ENCODE assay signal across 10 mouse cellular contexts in genomic region chr17:66680662-66681061, GRCm38 (mm10).
DNase-seq lines count a peak whose midpoint lies in the region; ATAC-seq lines count a peak whose summit lies in the region.
"Had no signal": no experiment of that assay in that cellular context is flagged by ENCODE, and none has a peak within 500 bp of the region (broad histone marks: within the 10 kb centered on the region; RNA-seq: fewer than 3 reads in every experiment).

No protein-coding gene starts in this region.

- no peak overlapping the region for H3K4me2 ChIP-seq in forebrain, embryonic 12.5 days
- no peak overlapping the region for H3K4me2 ChIP-seq in hindbrain, embryonic 16.5 days (ENCODE audit: low read length)
- H3K4me2 ChIP-seq in neural tube, embryonic 13.5 days, result no peak overlapping the region
- H3K4me2 ChIP-seq: heart, embryonic 13.5 days had no signal

- H3K9ac ChIP-seq in forebrain, embryonic 12.5 days, result no peak overlapping the region
- H3K9ac ChIP-seq in hindbrain, embryonic 16.5 days (ENCODE audit: low read depth, low read length), result no peak overlapping the region
- no peak overlapping the region for H3K9ac ChIP-seq in neural tube, embryonic 13.5 days
- H3K9ac ChIP-seq: heart, embryonic 13.5 days had no signal

- no peaks in the 10 kb centered on the region; the same call in 1 of the 2 replicates for H3K36me3 ChIP-seq in forebrain, embryonic 10.5 days (replicated peaks)
- H3K36me3 ChIP-seq in forebrain, embryonic 12.5 days (replicated peaks), result no peaks in the 10 kb centered on the region
- H3K36me3 ChIP-seq in hindbrain, embryonic 16.5 days (ENCODE audit: control insufficient read depth, insufficient read depth, low read length), result 0 out of 2 replicates have a peak, but pooled peaks cover 2% of the 10 kb centered on the region
- no peaks in the 10 kb centered on the region for H3K36me3 ChIP-seq in limb, embryonic 10.5 days
- 0 out of 2 replicates have a peak, but pooled peaks cover 3% of the 10 kb centered on the region for H3K36me3 ChIP-seq in neural tube, embryonic 13.5 days

- no peaks in the 10 kb centered on the region for H3K9me3 ChIP-seq in forebrain, embryonic 10.5 days
- no peaks in the 10 kb centered on the region for H3K9me3 ChIP-seq in forebrain, embryonic 12.5 days
- no peaks in the 10 kb centered on the region for H3K9me3 ChIP-seq in hindbrain, embryonic 16.5 days (ENCODE audit: control insufficient read depth, low read length)
- H3K9me3 ChIP-seq in limb, embryonic 10.5 days (replicated peaks), result no peaks in the 10 kb centered on the region
- H3K9me3 ChIP-seq in neural tube, embryonic 13.5 days, result no peaks in the 10 kb centered on the region
- H3K9me3 ChIP-seq: heart, embryonic 13.5 days had no signal

- WGBS in forebrain, embryonic 10.5 days, result 22% methylated on average over 4 of the region's 4 CpGs
- WGBS in forebrain, embryonic 12.5 days, result 18% methylated on average over 4 of the region's 4 CpGs
- WGBS in hindbrain, embryonic 16.5 days, result 26% methylated on average over 4 of the region's 4 CpGs
- 16% methylated on average over 4 of the region's 4 CpGs for WGBS in limb, embryonic 10.5 days
- 22% methylated on average over 4 of the region's 4 CpGs for WGBS in neural tube, embryonic 13.5 days

- H3K4me3 ChIP-seq in forebrain, embryonic 10.5 days, result no peak overlapping the region
- H3K4me3 ChIP-seq in forebrain, embryonic 12.5 days (replicated peaks), result no peak overlapping the region
- H3K4me3 ChIP-seq in hindbrain, embryonic 16.5 days (ENCODE audit: low read length), result no peak overlapping the region
- H3K4me3 ChIP-seq in limb, embryonic 10.5 days, result no peak overlapping the region
- H3K4me3 ChIP-seq in neural tube, embryonic 13.5 days, result no peak overlapping the region
- H3K4me3 ChIP-seq: heart, embryonic 13.5 days; myocyte had no signal

- peak; percentile 50 for DNase-seq in forebrain, embryonic 10.5 days (ENCODE audit: extremely low spot score, low spot score)
- peak; percentile 31 for DNase-seq in thymus, postnatal 0 days (ENCODE audit: low spot score)
- DNase-seq in thymus, adult 18-20 months, result no peak
- peak; percentile 72 for DNase-seq in embryo, embryonic 11 days
- DNase-seq in limb, embryonic 10.5 days (ENCODE audit: low spot score), result peak; percentile 75

- no peaks in the 10 kb centered on the region for H3K27me3 ChIP-seq in forebrain, embryonic 10.5 days (ENCODE audit: poor library complexity, severe bottlenecking)
- H3K27me3 ChIP-seq in forebrain, embryonic 12.5 days, result no peaks in the 10 kb centered on the region
- H3K27me3 ChIP-seq in hindbrain, embryonic 16.5 days (replicated peaks; ENCODE audit: control insufficient read depth, insufficient read depth, low read length), result no peaks in the 10 kb centered on the region
- H3K27me3 ChIP-seq in limb, embryonic 10.5 days (ENCODE audit: low read depth, poor library complexity, severe bottlenecking), result peaks cover 6% of the 10 kb centered on the region; the same call in 1 of the 2 replicates
- H3K27me3 ChIP-seq in neural tube, embryonic 13.5 days, result no peaks in the 10 kb centered on the region
- H3K27me3 ChIP-seq: heart, embryonic 13.5 days had no signal

- ATAC-seq in forebrain, embryonic 12.5 days (ENCODE audit: low FRiP score), result no peak
- ATAC-seq in hindbrain, embryonic 16.5 days, result peak; percentile 75; the same call in 1 of the 2 replicates
- 0 out of 2 replicates have a peak, but pooled peaks have one; percentile 55 for ATAC-seq in neural tube, embryonic 13.5 days (ENCODE audit: low read depth)

- H3K4me1 ChIP-seq in forebrain, embryonic 10.5 days, result peaks cover 4% of the 10 kb centered on the region; the same call in 1 of the 2 replicates
- H3K4me1 ChIP-seq in forebrain, embryonic 12.5 days, result no peaks in the 10 kb centered on the region
- no peaks in the 10 kb centered on the region for H3K4me1 ChIP-seq in hindbrain, embryonic 16.5 days (ENCODE audit: control insufficient read depth, insufficient read depth, low read depth, low read length)
- H3K4me1 ChIP-seq in limb, embryonic 10.5 days, result peaks cover 35% of the 10 kb centered on the region
- H3K4me1 ChIP-seq in neural tube, embryonic 13.5 days (replicated peaks), result peaks cover 4% of the 10 kb centered on the region; the same call in 1 of the 2 replicates
- H3K4me1 ChIP-seq: heart, embryonic 13.5 days had no signal

- H3K27ac ChIP-seq in forebrain, embryonic 10.5 days, result no peak overlapping the region
- H3K27ac ChIP-seq in forebrain, embryonic 12.5 days, result no peak overlapping the region
- H3K27ac ChIP-seq in hindbrain, embryonic 16.5 days (ENCODE audit: low read depth, low read length), result no peak overlapping the region
- no peak overlapping the region for H3K27ac ChIP-seq in limb, embryonic 10.5 days
- no peak overlapping the region for H3K27ac ChIP-seq in neural tube, embryonic 13.5 days (replicated peaks)
- H3K27ac ChIP-seq: heart, embryonic 13.5 days had no signal

Comparison
In these comparisons a context has a peak if more than half of its experiments do, and no peak if none do; other contexts are left out.
1. DNase-seq: peak in forebrain, embryonic 10.5 days (single experiment), thymus, postnatal 0 days (single experiment), embryo, embryonic 11 days (single experiment) and limb, embryonic 10.5 days (single experiment); none in thymus, adult 18-20 months (0 of 2).